8 mouse cellular contexts compared by ENCODE assay signal in the genomic region with DNA sequence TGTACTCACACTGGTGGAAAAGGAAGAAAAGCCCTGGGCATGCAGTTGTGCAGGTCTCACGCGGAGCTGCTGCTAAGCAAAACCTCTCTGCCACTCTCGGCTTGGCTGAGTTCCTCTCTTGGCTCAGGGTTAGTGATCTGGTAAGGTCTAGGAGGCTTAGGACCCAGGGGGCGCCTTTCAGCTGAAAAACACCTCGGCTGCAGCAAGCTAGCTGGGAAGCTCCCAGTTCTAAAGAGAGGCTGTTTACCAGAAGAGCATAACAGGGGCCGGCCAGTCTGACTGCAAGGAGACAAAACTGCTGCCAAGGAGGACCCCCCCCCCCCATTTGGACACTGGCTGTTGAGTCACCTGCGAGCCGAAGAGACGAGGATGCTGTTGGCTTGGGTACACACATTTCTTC. TPM values are rescaled to one million over a fixed set of nuclear protein-coding genes. Genes with fewer than 3 reads are reported as not detected.
DNase-seq lines count a peak whose midpoint lies in the region; ATAC-seq and TF ChIP-seq lines count a peak whose summit lies in the region.

No protein-coding gene starts in this region.

- no peaks in the 10 kb centered on the region for H3K27me3 ChIP-seq in forebrain, embryonic 13.5 days
- no peaks in the 10 kb centered on the region for H3K27me3 ChIP-seq in heart, postnatal 0 days (ENCODE audit: control insufficient read depth, insufficient read depth, low read length)
- peaks cover 10% of the 10 kb centered on the region for H3K27me3 ChIP-seq in liver, embryonic 14.5 days (ENCODE audit: control insufficient read depth, insufficient read depth, low read length)
- H3K27me3 ChIP-seq in stomach, embryonic 15.5 days (replicated peaks): no peaks in the 10 kb centered on the region; the same call in 1 of the 2 replicates

- H3K4me2 ChIP-seq in forebrain, embryonic 13.5 days: peak overlapping the region; percentile 98
- peak overlapping the region; percentile 89 for H3K4me2 ChIP-seq in heart, postnatal 0 days (ENCODE audit: low read depth, low read length)
- peak overlapping the region; percentile 69 for H3K4me2 ChIP-seq in liver, embryonic 14.5 days (ENCODE audit: low read depth)
- peak overlapping the region; percentile 97 for H3K4me2 ChIP-seq in stomach, embryonic 15.5 days

- ATAC-seq in forebrain, embryonic 13.5 days: peak; percentile 27; the same call in 1 of the 2 replicates
- ATAC-seq in heart, postnatal 0 days (ENCODE audit: insufficient read depth, low read depth): peak; percentile 59
- no peak for ATAC-seq in liver, embryonic 14.5 days (ENCODE audit: insufficient read depth)
- 0 out of 2 replicates have a peak, but pooled peaks have one; percentile 11 for ATAC-seq in stomach, embryonic 15.5 days (ENCODE audit: insufficient read depth, low FRiP score, low read depth)

- H3K4me3 ChIP-seq in forebrain, embryonic 13.5 days: peak overlapping the region; percentile 55
- H3K4me3 ChIP-seq in heart, postnatal 0 days (ENCODE audit: low read depth, low read length): peak overlapping the region; percentile 69
- peak overlapping the region in 1 of 2 experiments; percentile 17; a peak in 2 of 4 replicates for H3K4me3 ChIP-seq in liver, embryonic 14.5 days (ENCODE audit: insufficient read depth in 1 of 2, low read depth in 2 of 2, low read length in 2 of 2)
- H3K4me3 ChIP-seq in stomach, embryonic 15.5 days (replicated peaks): peak overlapping the region; percentile 51

- H3K36me3 ChIP-seq in forebrain, embryonic 13.5 days (ENCODE audit: poor library complexity, severe bottlenecking): peaks cover 13% of the 10 kb centered on the region; the same call in 1 of the 2 replicates
- peaks cover 25% of the 10 kb centered on the region for H3K36me3 ChIP-seq in heart, postnatal 0 days (replicated peaks; ENCODE audit: control insufficient read depth, insufficient read depth, low read length)
- H3K36me3 ChIP-seq in liver, embryonic 14.5 days (replicated peaks; ENCODE audit: control insufficient read depth, insufficient read depth, low read depth): no peaks in the 10 kb centered on the region
- H3K36me3 ChIP-seq in stomach, embryonic 15.5 days: no peaks in the 10 kb centered on the region

- peak; percentile 83 for DNase-seq in CD4-positive, CD25-positive, alpha-beta regulatory T cell, adult 2 months (ENCODE audit: low read depth, low spot score)
- DNase-seq in brain, embryonic 18.5 days (ENCODE audit: low read depth, low spot score): peak; percentile 72
- DNase-seq in heart, postnatal 0 days (ENCODE audit: low spot score): peak; percentile 88
- peak; percentile 91 for DNase-seq in kidney, postnatal 36 days
- DNase-seq in liver, embryonic 14.5 days (ENCODE audit: low read depth in 3 of 3, low spot score in 3 of 3): peak in 1 of 3 experiments; percentile 35
- peak; percentile 63 for DNase-seq in neural tube, embryonic 10.5 days (ENCODE audit: extremely low spot score, low spot score)

- H3K4me1 ChIP-seq in forebrain, embryonic 13.5 days: peaks cover 28% of the 10 kb centered on the region
- H3K4me1 ChIP-seq in heart, postnatal 0 days (ENCODE audit: control insufficient read depth, insufficient read depth): peaks cover 37% of the 10 kb centered on the region
- H3K4me1 ChIP-seq in liver, embryonic 14.5 days (replicated peaks; ENCODE audit: control insufficient read depth in 2 of 2, insufficient read depth in 2 of 2, low read length in 1 of 2): peaks cover 7 to 16% of the 10 kb centered on the region in 2 experiments; a peak in 3 of 4 replicates
- H3K4me1 ChIP-seq in stomach, embryonic 15.5 days: peaks cover 20% of the 10 kb centered on the region

- peak overlapping the region; percentile 31 for H3K27ac ChIP-seq in forebrain, embryonic 13.5 days
- peak overlapping the region; percentile 87 for H3K27ac ChIP-seq in heart, postnatal 0 days (ENCODE audit: low read depth)
- H3K27ac ChIP-seq in liver, embryonic 14.5 days: no peak overlapping the region
- H3K27ac ChIP-seq in stomach, embryonic 15.5 days: peak overlapping the region; percentile 74

- H3K9me3 ChIP-seq in forebrain, embryonic 13.5 days (replicated peaks): no peaks in the 10 kb centered on the region
- H3K9me3 ChIP-seq in heart, postnatal 0 days (replicated peaks; ENCODE audit: control insufficient read depth, low read length): no peaks in the 10 kb centered on the region
- H3K9me3 ChIP-seq in liver, embryonic 14.5 days (ENCODE audit: control insufficient read depth, low read length): no peaks in the 10 kb centered on the region
- no peaks in the 10 kb centered on the region for H3K9me3 ChIP-seq in stomach, embryonic 15.5 days

- H3K9ac ChIP-seq in forebrain, embryonic 13.5 days: peak overlapping the region; percentile 64
- H3K9ac ChIP-seq in heart, postnatal 0 days (replicated peaks; ENCODE audit: low read depth, low read length): peak overlapping the region; percentile 76
- no peak overlapping the region for H3K9ac ChIP-seq in liver, embryonic 14.5 days (replicated peaks)
- H3K9ac ChIP-seq in stomach, embryonic 15.5 days: peak overlapping the region; percentile 10; the same call in 1 of the 2 replicates

- under 1% methylated on average over 9 of the region's 9 CpGs for WGBS in forebrain, embryonic 13.5 days
- WGBS in heart, postnatal 0 days: 0% methylated on average over 9 of the region's 9 CpGs
- 1% methylated on average over 9 of the region's 9 CpGs for WGBS in liver, embryonic 14.5 days (ENCODE audit: insufficient replicate concordance)
- 0% methylated on average over 9 of the region's 9 CpGs for WGBS in stomach, embryonic 15.5 days

- TF ChIP-seq EP300 in heart, postnatal 0 days (IDR thresholded peaks at IDR 0.05; ENCODE audit: low read depth): no peak
- no peak for TF ChIP-seq EP300 in liver, embryonic 14.5 days (IDR thresholded peaks at IDR 0.05; ENCODE audit: low read depth)

- peak; percentile 57 for TF ChIP-seq CTCF in heart, postnatal 0 days (IDR thresholded peaks at IDR 0.05; ENCODE audit: low read depth)
- peak; percentile 35; the same call in 1 of the 2 replicates for TF ChIP-seq CTCF in liver, embryonic 14.5 days (IDR thresholded peaks at IDR 0.05; ENCODE audit: low read depth)

RNA-seq across cellular contexts. Expression of gene Pik3ip1, which starts 0.4 kb away (rescaled TPM):
- polyA plus RNA-seq in forebrain, embryonic 13.5 days (2015; fragmentation: Nextera tagmentation; extraction: Ambion mirVana): 18.7 and 22.8 TPM in 2 replicates
- total RNA-seq in heart, postnatal 0 days (2014; rRNA removed; ENCODE audit: low replicate concordance): 22.3 and 57.6 TPM in 2 replicates
- polyA plus RNA-seq in heart, postnatal 0 days (2015; fragmentation: Nextera tagmentation; extraction: Ambion mirVana): 44.7 and 65.9 TPM in 2 replicates
- polyA plus RNA-seq in liver, embryonic 14.5 days (2012; rRNA removed): 0.79 and 0.96 TPM in 2 replicates
- polyA plus RNA-seq in liver, embryonic 14.5 days (2014; fragmentation: Nextera tagmentation; extraction: Ambion mirVana): 0.42 and 0.94 TPM in 2 replicates
- polyA plus RNA-seq in stomach, embryonic 15.5 days (2015; fragmentation: Nextera tagmentation; extraction: Ambion mirVana): 10.6 and 12.1 TPM in 2 replicates

RNA-seq across cellular contexts. Expression of gene Patz1, which starts 41.9 kb away (rescaled TPM):
- polyA plus RNA-seq in forebrain, embryonic 13.5 days (2015; fragmentation: Nextera tagmentation; extraction: Ambion mirVana): 77.6 and 85.1 TPM in 2 replicates
- total RNA-seq in heart, postnatal 0 days (2014; rRNA removed; ENCODE audit: low replicate concordance): 35.6 and 56.8 TPM in 2 replicates
- polyA plus RNA-seq in heart, postnatal 0 days (2015; fragmentation: Nextera tagmentation; extraction: Ambion mirVana): 13.1 and 14.0 TPM in 2 replicates
- 15.2 and 16.2 TPM in 2 replicates for polyA plus RNA-seq in liver, embryonic 14.5 days (2012; rRNA removed)
- polyA plus RNA-seq in liver, embryonic 14.5 days (2014; fragmentation: Nextera tagmentation; extraction: Ambion mirVana): 11.6 and 12.7 TPM in 2 replicates
- 39.9 and 42.0 TPM in 2 replicates for polyA plus RNA-seq in stomach, embryonic 15.5 days (2015; fragmentation: Nextera tagmentation; extraction: Ambion mirVana)
